Mouse (Mus musculus) midbrain, embryonic 12.5 days (tissue): ENCODE results near the gene Atp2a2. TPM values are rescaled to one million over a fixed set of nuclear protein-coding genes. Genes with fewer than 3 reads are reported as not detected.
"Not testable (repeated sequence)": the region's sequence is repeated elsewhere in the genome, so short reads cannot be mapped to it uniquely, and the experiment has no call there.

Source experiments
- ATAC-seq: fragments of 200-750 bp; cut with Nextera tagmentation; 2 replicates; pipeline ENCODE4 v1.8.0; 2017; ENCODE audit warnings: low read depth, moderate TSS enrichment, moderate library complexity; ENCODE audit not compliant: low FRiP score
- H3K27ac ChIP-seq: fragments of 300-500 bp; sonication (generic); replicated peaks from 2 replicates; pipeline ENCODE4 v1.5.1; 2016; ENCODE audit warnings: mild to moderate bottlenecking
- H3K27me3 ChIP-seq: fragments of 300-500 bp; sonication (generic); 2 replicates; pipeline ENCODE4 v1.6.1; 2016; ENCODE audit warnings: mild to moderate bottlenecking
- H3K36me3 ChIP-seq: fragments of 300-500 bp; sonication (generic); 2 replicates; pipeline ENCODE4 v1.6.1; 2016
- H3K4me1 ChIP-seq: fragments of 300-500 bp; sonication (generic); 2 replicates; pipeline ENCODE4 v1.6.1; 2016
- H3K4me2 ChIP-seq: fragments of 300-500 bp; sonication (generic); replicated peaks from 2 replicates; pipeline ENCODE4 v1.6.1; 2016; ENCODE audit warnings: mild to moderate bottlenecking, moderate library complexity
- H3K4me3 ChIP-seq: fragments of 300-500 bp; sonication (generic); 2 replicates; pipeline ENCODE4 v1.5.1; 2016; ENCODE audit warnings: mild to moderate bottlenecking
- H3K9ac ChIP-seq: fragments of 300-500 bp; sonication (generic); replicated peaks from 2 replicates; pipeline ENCODE4 v1.6.1; 2016; ENCODE audit warnings: mild to moderate bottlenecking, moderate library complexity
- H3K9me3 ChIP-seq: fragments of 300-500 bp; sonication (generic); 2 replicates; pipeline ENCODE4 v1.6.1; 2016; ENCODE audit warnings: mild to moderate bottlenecking
- WGBS: fragments of 180-500 bp; shearing (Covaris S2); methylation state at CpG from one replicate; pipeline ENCODE4 v1.1.7; 2016; 5-methylcytosine and 5-hydroxymethylcytosine counted together
- polyA plus RNA-seq: library from polyadenylated mRNA; unstranded; fragments of >200 nt; fragmentation: Nextera tagmentation; extraction: Ambion mirVana; gene quantifications from 2 replicates; pipeline ENCODE4 v1.2.1, GENCODE M21; 2016

Gene Atp2a2
- polyA plus RNA-seq, 1 experiment from 2014 or later = 59.4 TPM

GRCm38 (mm10) chr5:122440095-122440630 lies 61.9 kb downstream of the Atp2a2 start:
- ATAC-seq = no peak
- Histone ChIP-seq H3K27ac (no peak overlapping the region), H3K9me3 (no peaks in the 10 kb centered on the region), H3K4me1 (no peaks in the 10 kb centered on the region), H3K4me3 (no peak overlapping the region), H3K36me3 (peaks cover 100% of the 10 kb centered on the region), H3K9ac (no peak overlapping the region), H3K27me3 (no peaks in the 10 kb centered on the region), H3K4me2 (no peak overlapping the region)
- 98% methylated on average over 12 of the region's 12 CpGs for WGBS

- Histone ChIP-seq H3K9ac (no peak overlapping the region), H3K4me2 (no peak overlapping the region), H3K27me3 (no peaks in the 10 kb centered on the region), H3K4me1 (no peaks in the 10 kb centered on the region), H3K27ac (no peak overlapping the region), H3K9me3 (no peaks in the 10 kb centered on the region), H3K36me3 (peaks cover 100% of the 10 kb centered on the region), H3K4me3 (no peak overlapping the region)
- no peak for ATAC-seq
- WGBS = 91% methylated on average over 19 of the region's 19 CpGs
These were observed 62.5 kb downstream of the Atp2a2 start for GRCm38 (mm10) chr5:122439400-122440094.

- Histone ChIP-seq H3K9me3 (no peaks in the 10 kb centered on the region), H3K4me2 (no peak overlapping the region), H3K4me1 (no peaks in the 10 kb centered on the region), H3K27ac (no peak overlapping the region), H3K4me3 (no peak overlapping the region), H3K27me3 (no peaks in the 10 kb centered on the region), H3K36me3 (peaks cover 99% of the 10 kb centered on the region), H3K9ac (no peak overlapping the region)
- ATAC-seq = no peak
- 84% methylated on average over 4 of the region's 4 CpGs for WGBS
These were observed 67.5 kb downstream of the Atp2a2 start for GRCm38 (mm10) chr5:122434541-122434940.

- no peaks in the 10 kb centered on the region for H3K27me3 ChIP-seq
- H3K9ac ChIP-seq = no peak overlapping the region
- no peak overlapping the region for H3K4me2 ChIP-seq
- no peak for ATAC-seq
- H3K4me3 ChIP-seq = no peak overlapping the region
- H3K36me3 ChIP-seq = peaks cover 87% of the 10 kb centered on the region
- H3K4me1 ChIP-seq = no peaks in the 10 kb centered on the region
- no peak overlapping the region for H3K27ac ChIP-seq
- H3K9me3 ChIP-seq = no peaks in the 10 kb centered on the region
- 97% methylated on average over 8 of the region's 8 CpGs for WGBS
These were observed 70.8 kb downstream of the Atp2a2 start for GRCm38 (mm10) chr5:122431221-122431620.

GRCm38 (mm10) chr5:122430036-122430775 lies 71.8 kb downstream of the Atp2a2 start:
- Histone ChIP-seq H3K4me2 (no peak overlapping the region), H3K4me1 (no peaks in the 10 kb centered on the region), H3K27ac (no peak overlapping the region), H3K36me3 (peaks cover 77% of the 10 kb centered on the region), H3K9ac (no peak overlapping the region), H3K27me3 (no peaks in the 10 kb centered on the region), H3K9me3 (no peaks in the 10 kb centered on the region), H3K4me3 (no peak overlapping the region)
- 92% methylated on average over 4 of the region's 4 CpGs for WGBS
- ATAC-seq = no peak

- peaks cover 30% of the 10 kb centered on the region for H3K36me3 ChIP-seq
- H3K9me3 ChIP-seq = no peaks in the 10 kb centered on the region
- no peak overlapping the region for H3K27ac ChIP-seq
- H3K27me3 ChIP-seq = no peaks in the 10 kb centered on the region
- no peak overlapping the region for H3K4me2 ChIP-seq
- no peak for ATAC-seq
- no peak overlapping the region for H3K4me3 ChIP-seq
- peaks cover 16% of the 10 kb centered on the region for H3K4me1 ChIP-seq
- H3K9ac ChIP-seq = no peak overlapping the region
- 93% methylated on average over 2 of the region's 2 CpGs for WGBS
These were observed 76.5 kb downstream of the Atp2a2 start for GRCm38 (mm10) chr5:122425550-122425949.

GRCm38 (mm10) chr5:122423083-122423482 lies 78.9 kb downstream of the Atp2a2 start:
- WGBS = 36% methylated on average over 15 of the region's 15 CpGs
- Histone ChIP-seq H3K27ac (0 out of 2 replicates have a peak overlapping the region, but pooled peaks have one; percentile 93), H3K9me3 (no peaks in the 10 kb centered on the region), H3K4me2 (peak overlapping the region; percentile 98), H3K9ac (peak overlapping the region; percentile 90), H3K36me3 (peaks cover 7% of the 10 kb centered on the region), H3K4me3 (peak overlapping the region; percentile 99), H3K4me1 (peaks cover 16% of the 10 kb centered on the region), H3K27me3 (no peaks in the 10 kb centered on the region)
- ATAC-seq = no peak

GRCm38 (mm10) chr5:122422071-122422964 lies 79.7 kb downstream of the Atp2a2 start:
- ATAC-seq = peak; percentile 90
- H3K4me2 ChIP-seq = peak overlapping the region; percentile 98
- H3K36me3 ChIP-seq = no peaks in the 10 kb centered on the region
- H3K9ac ChIP-seq = peak overlapping the region; percentile 90
- H3K9me3 ChIP-seq = no peaks in the 10 kb centered on the region
- no peaks in the 10 kb centered on the region for H3K27me3 ChIP-seq
- H3K4me1 ChIP-seq = peaks cover 16% of the 10 kb centered on the region
- peak overlapping the region; percentile 99 for H3K4me3 ChIP-seq
- peak overlapping the region; percentile 93 for H3K27ac ChIP-seq
- under 1% methylated on average over 73 of the region's 73 CpGs for WGBS

- WGBS = 25% methylated on average over 17 of the region's 17 CpGs
- peaks cover 16% of the 10 kb centered on the region for H3K4me1 ChIP-seq
These were observed 80.6 kb downstream of the Atp2a2 start, which contains the start of gene Anapc7 for GRCm38 (mm10) chr5:122421271-122422068. TSS of gene Anapc7 (plus strand) at chr5:122421693.

GRCm38 (mm10) chr5:122420676-122421075 lies 81.3 kb downstream of the Atp2a2 start:
- H3K4me3 ChIP-seq, H3K27ac ChIP-seq, H3K9ac ChIP-seq, ATAC-seq, H3K4me2 ChIP-seq, H3K9me3 ChIP-seq, H3K36me3 ChIP-seq, H3K27me3 ChIP-seq: not testable (repeated sequence)
- peaks cover 16% of the 10 kb centered on the region for H3K4me1 ChIP-seq
- 64% methylated on average over 4 of the region's 4 CpGs for WGBS

More at GRCm38 (mm10) chr5:122421271-122422068, 80.6 kb downstream of the Atp2a2 start, which contains the start of gene Anapc7:
- H3K4me3 ChIP-seq = peak within 1 kb of the TSS; percentile 99
- H3K9me3 ChIP-seq = no peaks in the 10 kb centered on the region
- H3K27ac ChIP-seq = peak within 1 kb of the TSS; percentile 93
- H3K4me2 ChIP-seq = peak within 1 kb of the TSS; percentile 98
- H3K27me3 ChIP-seq = no peaks in the 10 kb centered on the region
- ATAC-seq = no peak
- H3K9ac ChIP-seq = peak within 1 kb of the TSS; percentile 90
- H3K36me3 ChIP-seq = no peaks in the 10 kb centered on the region

GRCm38 (mm10) chr5:122415465-122415864 lies 86.6 kb downstream of the Atp2a2 start:
- Histone ChIP-seq H3K36me3 (0 out of 2 replicates have a peak, but pooled peaks cover 2% of the 10 kb centered on the region), H3K4me3 (no peak overlapping the region), H3K4me2 (no peak overlapping the region), H3K27me3 (no peaks in the 10 kb centered on the region), H3K4me1 (no peaks in the 10 kb centered on the region), H3K9me3 (no peaks in the 10 kb centered on the region), H3K27ac (no peak overlapping the region), H3K9ac (no peak overlapping the region)
- ATAC-seq = no peak
- 87% methylated on average over 12 of the region's 12 CpGs for WGBS
